Mouse (Mus musculus): ENCODE measurements around the gene Dusp27.

GRCm38 (mm10) chr1:166089739-166090138 is 38.0 kb downstream of the Dusp27 start:
- TF ChIP-seq CTCF (IDR thresholded peaks at IDR 0.05; ENCODE audit: low read depth) (no peak), EP300 (IDR thresholded peaks at IDR 0.05; ENCODE audit: low read depth) (no peak)

All from heart, postnatal 0 days (tissue).